Mouse (Mus musculus) midbrain, postnatal 0 days (tissue): ENCODE measurements at regions not wholly inside any gene's neighbourhood (a gene's known extent, or its start where the extent isn't known, plus 50 kb on each side); places are given as distances from the start of the nearest gene placed in this dataset.

ENCODE experiments used
- ATAC-seq: fragments of 200-750 bp; cut with Nextera tagmentation; 2 replicates; pipeline ENCODE4 v1.8.0; 2017; ENCODE audit warnings: moderate number of reproducible peaks, mild to moderate bottlenecking, moderate TSS enrichment, moderate library complexity; ENCODE audit not compliant: low FRiP score
- DNase-seq: peaks from one replicate; pipeline ENCODE4 v3.0.0-alpha.2; 2015; ENCODE audit warnings: low spot score
- H3K27ac ChIP-seq: fragments of 300-500 bp; sonication (generic); 2 replicates; pipeline ENCODE4 v1.5.1; 2014; ENCODE audit warnings: low read depth, mild to moderate bottlenecking, low read length, mixed read lengths
- H3K27me3 ChIP-seq: fragments of 300-500 bp; sonication (generic); 2 replicates; pipeline ENCODE4 v1.6.1; 2014; ENCODE audit warnings: low read length, control low read depth, mixed read lengths; ENCODE audit not compliant: insufficient read depth
- H3K36me3 ChIP-seq: fragments of 300-500 bp; sonication (generic); 2 replicates; pipeline ENCODE4 v1.6.1; 2014; ENCODE audit warnings: low read length, control low read depth, mixed read lengths; ENCODE audit not compliant: insufficient read depth
- H3K4me1 ChIP-seq: fragments of 300-500 bp; sonication (generic); 2 replicates; pipeline ENCODE4 v1.6.1; 2014; ENCODE audit warnings: mild to moderate bottlenecking, control low read depth, antibody characterized with exemption, low read length, mixed read lengths; ENCODE audit not compliant: insufficient read depth
- H3K4me2 ChIP-seq: fragments of 300-500 bp; sonication (generic); 2 replicates; pipeline ENCODE4 v1.6.1; 2014; ENCODE audit warnings: low read depth, mild to moderate bottlenecking, low read length, mixed read lengths; ENCODE audit not compliant: poor library complexity, severe bottlenecking
- H3K4me3 ChIP-seq: fragments of 300-500 bp; sonication (generic); 2 replicates; pipeline ENCODE4 v1.5.1; 2014; ENCODE audit warnings: low read depth, mild to moderate bottlenecking, low read length, moderate library complexity
- H3K9ac ChIP-seq: fragments of 300-500 bp; sonication (generic); replicated peaks from 2 replicates; pipeline ENCODE4 v1.6.1; 2014; ENCODE audit warnings: mild to moderate bottlenecking, low read length, moderate library complexity, mixed read lengths; ENCODE audit not compliant: poor library complexity, severe bottlenecking
- H3K9me3 ChIP-seq: fragments of 300-500 bp; sonication (generic); 2 replicates; pipeline ENCODE4 v1.6.1; 2016; ENCODE audit warnings: low read length, control low read depth
- CTCF ChIP-seq: IDR thresholded peaks from 2 replicates; pipeline ENCODE4 v1.5.1; 2016; ENCODE audit warnings: antibody characterized with exemption, mild to moderate bottlenecking
- WGBS: fragments of 180-500 bp; shearing (Covaris S2); extraction: QIAGEN DNeasy Blood & Tissue Kit; methylation state at CpG from one replicate; pipeline ENCODE4 v1.1.7; 2014; 5-methylcytosine and 5-hydroxymethylcytosine counted together

GRCm38 (mm10) chr10:8969586-8969985, 83.7 kb upstream of the Sash1 start:
- H3K4me2 ChIP-seq = no peak overlapping the region
- DNase-seq (no peak), ATAC-seq (no peak)
- H3K27me3 ChIP-seq = no peaks in the 10 kb centered on the region
- H3K9me3 ChIP-seq = no peaks in the 10 kb centered on the region
- TF ChIP-seq CTCF = no peak
- H3K9ac ChIP-seq = no peak overlapping the region
- H3K36me3 ChIP-seq = no peaks in the 10 kb centered on the region
- no peaks in the 10 kb centered on the region for H3K4me1 ChIP-seq
- no peak overlapping the region for H3K4me3 ChIP-seq
- no peak overlapping the region for H3K27ac ChIP-seq

GRCm38 (mm10) chr10:8969016-8969415, 83.1 kb upstream of the Sash1 start:
- no peak overlapping the region for H3K9ac ChIP-seq
- no peak overlapping the region for H3K4me2 ChIP-seq
- no peak overlapping the region for H3K4me3 ChIP-seq
- TF ChIP-seq CTCF = no peak
- DNase-seq (no peak), ATAC-seq (no peak)
- H3K36me3 ChIP-seq = no peaks in the 10 kb centered on the region
- no peaks in the 10 kb centered on the region for H3K27me3 ChIP-seq
- H3K4me1 ChIP-seq = no peaks in the 10 kb centered on the region
- H3K9me3 ChIP-seq = no peaks in the 10 kb centered on the region
- 78% methylated on average over 5 of the region's 5 CpGs for WGBS
- no peak overlapping the region for H3K27ac ChIP-seq

GRCm38 (mm10) chr10:8968276-8968923, 82.5 kb upstream of the Sash1 start:
- no peak overlapping the region for H3K9ac ChIP-seq
- H3K4me2 ChIP-seq = no peak overlapping the region
- no peak overlapping the region for H3K4me3 ChIP-seq
- H3K27me3 ChIP-seq = no peaks in the 10 kb centered on the region
- 43% methylated on average over 8 of the region's 8 CpGs for WGBS
- H3K9me3 ChIP-seq = no peaks in the 10 kb centered on the region
- H3K36me3 ChIP-seq = no peaks in the 10 kb centered on the region
- peak; percentile 49; the same call in 1 of the 2 replicates for ATAC-seq
- H3K27ac ChIP-seq = no peak overlapping the region; the same call in 1 of the 2 replicates
- no peaks in the 10 kb centered on the region for H3K4me1 ChIP-seq
- TF ChIP-seq CTCF = no peak
- DNase-seq = peak; percentile 37

GRCm38 (mm10) chr10:8962921-8963320, 77.1 kb upstream of the Sash1 start:
- Histone ChIP-seq H3K27ac (no peak overlapping the region), H3K9me3 (no peaks in the 10 kb centered on the region), H3K4me1 (no peaks in the 10 kb centered on the region), H3K36me3 (no peaks in the 10 kb centered on the region), H3K4me2 (no peak overlapping the region), H3K4me3 (no peak overlapping the region), H3K27me3 (no peaks in the 10 kb centered on the region), H3K9ac (no peak overlapping the region)
- ATAC-seq = no peak
- 73% methylated on average over 5 of the region's 5 CpGs for WGBS
- no peak for TF ChIP-seq CTCF
- DNase-seq = no peak

- TF ChIP-seq CTCF = peak; percentile 64
- Histone ChIP-seq H3K27ac (peak overlapping the region; percentile 14; the same call in 1 of the 2 replicates), H3K4me1 (no peaks in the 10 kb centered on the region), H3K9ac (no peak overlapping the region), H3K9me3 (no peaks in the 10 kb centered on the region), H3K36me3 (no peaks in the 10 kb centered on the region), H3K4me2 (no peak overlapping the region), H3K4me3 (no peak overlapping the region), H3K27me3 (no peaks in the 10 kb centered on the region)
- peak; percentile 53 for DNase-seq
- ATAC-seq = no peak
- 44% methylated on average over 10 of the region's 10 CpGs for WGBS
These were observed 75.2 kb upstream of the Sash1 start for GRCm38 (mm10) chr10:8960964-8961675.

- Histone ChIP-seq H3K9ac (no peak overlapping the region), H3K9me3 (no peaks in the 10 kb centered on the region), H3K4me1 (no peaks in the 10 kb centered on the region), H3K27ac (no peak overlapping the region), H3K4me2 (no peak overlapping the region), H3K36me3 (no peaks in the 10 kb centered on the region), H3K27me3 (no peaks in the 10 kb centered on the region), H3K4me3 (no peak overlapping the region)
- no peak for TF ChIP-seq CTCF
- no peak for ATAC-seq
- DNase-seq = no peak
- WGBS = 50% methylated on average over 9 of the region's 9 CpGs
These were observed 74.5 kb upstream of the Sash1 start for GRCm38 (mm10) chr10:8960275-8960960.
